Mouse (Mus musculus): Measurements from ENCODE around the gene Mc3r.

DNA sequence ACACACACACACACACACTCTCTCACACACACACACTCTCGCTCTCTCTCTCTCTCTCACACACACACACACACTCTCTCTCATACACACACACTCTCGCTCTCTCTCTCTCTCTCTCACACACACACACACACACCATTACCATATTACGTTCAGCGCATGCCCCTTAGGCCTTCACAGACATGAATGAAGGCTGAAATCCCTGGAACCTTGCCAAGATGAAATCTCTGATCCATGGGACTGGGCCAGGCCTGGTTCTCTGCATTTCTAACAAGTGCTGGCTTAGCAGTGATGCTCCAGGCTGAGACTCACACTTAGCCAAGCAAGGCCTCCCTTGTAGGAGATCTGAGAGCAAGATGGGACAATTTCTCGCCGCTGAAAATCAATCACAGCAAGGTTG, 8.1 kb downstream of the Mc3r start:
- TF ChIP-seq CTCF (IDR thresholded peaks at IDR 0.05; ENCODE audit: low read depth, low read length), result no peak
- TF ChIP-seq GATA2 (IDR thresholded peaks at IDR 0.05; ENCODE audit: borderline replicate concordance, low read depth, low read length), result no peak
- no peak for TF ChIP-seq GATA1 (IDR thresholded peaks at IDR 0.05; ENCODE audit: borderline replicate concordance, low read length)
- no peak for TF ChIP-seq TAL1 (conservative IDR thresholded peaks at IDR 0.05; ENCODE audit: low read depth, low read length)
- no peak for TF ChIP-seq POLR2AphosphoS5 (IDR thresholded peaks at IDR 0.05; ENCODE audit: insufficient replicate concordance, low read depth, low read length)
